Mouse (Mus musculus) heart, postnatal 10 days (tissue): ENCODE measurements around the gene Ciao2b. TPM values are rescaled to one million over a fixed set of nuclear protein-coding genes. Genes with fewer than 3 reads are reported as not detected.
A peak's percentile ranks its signal among the peaks of the same experiment; 100 is the strongest.

Source experiments
- DNase-seq, 2 experiments: peaks; one replicate each; pipeline ENCODE4 v3.0.0; 2021
- intact Hi-C: fragments of 180-260 bp; cut with DNase I; formaldehyde crosslinking; loops from one replicate; pipeline ENCODE4 v1.15.1; 2025
- total RNA-seq, 2 experiments: library from RNA; stranded (reverse); gene quantifications; 2 replicates each; pipeline ENCODE4 v1.2.3; 2021

Ciao2b gene
- total RNA-seq, 2 experiments from 2014 or later, result 65.1 to 71.7 TPM

DNA sequence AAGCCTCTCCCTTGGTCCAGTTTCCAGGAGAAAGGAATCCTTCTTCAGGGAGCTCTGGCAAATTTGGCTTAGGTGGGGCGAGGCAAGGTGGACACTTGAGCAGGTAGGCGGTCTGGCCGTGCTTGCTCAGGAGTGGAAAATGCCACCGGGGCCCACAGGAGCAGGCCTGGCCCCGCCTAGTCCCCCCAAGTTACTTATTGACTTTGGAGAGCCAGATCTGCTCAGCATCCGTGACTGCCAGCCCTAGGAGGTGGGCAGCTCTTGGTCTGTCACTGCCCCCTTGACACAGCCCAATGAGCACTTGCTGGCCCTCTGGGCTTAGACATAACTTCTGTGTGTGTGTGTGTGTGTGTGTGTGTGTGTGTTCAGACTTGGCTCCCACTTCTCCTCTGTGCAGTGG, 17.6 kb downstream of the Ciao2b start, which contains the start of gene Cdh16:
Gene Cdh16, minus strand, starts transcription at position 236 of the 400 bp plus-strand sequence.
- DNase-seq, result no peak
- intact Hi-C loops, result no loop called here

DNA sequence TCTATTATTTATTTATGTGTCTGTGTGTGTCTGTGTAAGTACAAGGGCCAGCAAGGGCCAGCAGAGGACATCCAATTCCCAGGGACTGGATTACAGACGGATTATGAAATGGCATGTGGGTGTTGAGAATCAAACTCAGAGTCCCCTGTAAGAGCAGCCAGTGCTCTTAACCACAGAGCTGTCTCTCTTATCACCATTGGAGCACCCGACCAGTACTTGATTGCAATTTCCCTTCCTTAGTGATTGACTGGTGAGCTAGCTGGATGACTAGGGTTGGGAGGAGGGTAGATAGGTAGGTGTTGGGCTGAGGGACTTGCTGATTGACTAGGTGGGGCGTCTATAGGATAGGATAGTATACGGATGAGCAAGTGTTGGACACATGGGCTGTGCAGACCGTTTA, 21.0 kb downstream of the Ciao2b start:
- no peak for DNase-seq
- intact Hi-C loops, result no loop called here

DNA sequence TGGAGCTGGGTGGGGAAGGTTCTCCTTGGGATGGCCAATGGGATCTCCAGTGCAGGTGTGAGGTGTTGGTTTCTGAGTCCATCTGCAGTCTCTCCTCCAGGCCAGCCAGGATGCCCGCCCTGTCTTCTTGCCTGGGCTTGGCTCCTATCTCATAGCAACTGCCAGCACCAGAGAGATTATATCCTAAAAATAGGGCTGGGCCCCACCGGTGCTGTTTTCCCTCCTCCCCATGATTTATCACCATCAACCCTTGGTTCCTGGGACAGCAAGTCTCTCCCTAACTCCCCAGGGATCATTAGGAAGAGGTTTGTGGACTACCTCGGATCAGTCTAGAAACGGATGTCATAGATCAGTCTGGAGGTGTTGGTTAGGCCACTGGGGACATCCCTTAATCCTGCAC, 28.6 kb downstream of the Ciao2b start:
- DNase-seq, result peak; percentile 39 to 68

DNA sequence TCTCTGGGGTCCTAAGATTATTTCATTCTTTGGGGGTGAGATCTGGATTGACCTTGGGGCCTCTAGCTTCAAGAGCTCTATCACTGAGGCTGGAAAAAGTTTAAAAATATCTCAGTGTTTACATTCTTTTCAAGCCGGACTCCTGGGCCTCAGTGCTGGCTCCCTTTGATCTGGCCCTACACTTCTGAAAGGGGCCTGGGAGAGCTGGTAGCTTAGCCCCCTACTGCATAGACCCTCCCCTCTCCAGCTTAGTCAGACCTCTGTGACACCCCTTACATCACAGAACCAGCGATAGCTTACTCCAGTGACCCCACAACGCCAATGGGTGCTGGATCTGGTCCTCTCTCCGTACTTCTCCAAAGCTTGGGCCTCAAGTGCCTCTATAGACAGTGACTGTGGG, 30.2 kb downstream of the Ciao2b start:
- no peak for DNase-seq
- intact Hi-C loops, result no loop called here

More for the DNA sequence above, 28.6 kb downstream of the Ciao2b start:
- intact Hi-C loops, result no loop called here

DNA sequence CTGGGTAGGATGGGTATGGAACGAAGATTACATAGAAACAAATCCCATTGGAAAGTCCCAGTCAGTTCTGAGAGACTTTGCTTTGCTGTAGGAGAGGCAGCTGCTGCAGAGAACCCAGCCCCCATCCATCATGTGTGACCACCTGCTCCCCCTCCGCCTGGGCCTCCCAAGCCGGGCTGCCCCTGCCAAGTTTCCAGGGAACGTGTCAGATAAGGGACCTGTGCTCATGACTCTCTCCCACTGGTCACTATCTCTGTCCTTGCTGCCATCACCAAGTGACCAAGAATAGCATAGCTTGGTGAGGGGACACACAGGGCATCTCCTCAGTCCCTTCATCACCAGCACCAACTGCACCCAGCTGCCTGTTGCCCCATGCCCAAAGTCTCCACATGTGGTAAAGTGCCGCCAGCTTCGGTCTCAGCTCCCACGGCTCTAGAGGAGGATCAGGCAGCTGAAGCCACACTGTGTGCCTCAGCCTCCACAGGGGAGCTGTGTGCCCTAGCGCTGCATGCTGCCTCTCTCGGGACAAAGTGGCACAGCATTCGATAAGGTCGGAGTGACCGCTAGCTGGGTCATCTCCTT, 31.5 kb downstream of the Ciao2b start:
- intact Hi-C loops, result loop anchor here (1.0 kb wide), 1 partner anchor 19 kb away; no protein-coding TSS in a partner anchor

DNA sequence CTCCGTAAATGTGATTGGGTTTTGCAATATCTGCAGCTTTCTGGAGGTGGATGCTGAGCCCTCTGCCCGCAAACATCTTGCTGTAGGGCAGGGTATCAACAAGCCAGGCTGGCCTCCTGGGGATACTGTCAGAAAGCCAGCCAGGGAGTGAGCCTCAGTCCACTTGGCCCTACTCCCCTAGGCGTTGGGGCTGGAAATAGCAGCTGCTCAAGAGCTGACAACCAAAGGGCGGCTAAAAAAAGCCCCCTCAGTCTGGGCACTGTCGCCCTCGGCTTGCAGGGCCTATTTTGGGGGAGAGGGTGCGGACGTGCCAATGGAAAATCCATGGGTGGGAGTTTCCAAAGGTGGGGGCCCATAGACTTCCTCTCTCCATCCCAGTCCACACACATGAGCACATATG, 32.5 kb downstream of the Ciao2b start:
- DNase-seq, result peak; percentile 81 to 86
- intact Hi-C loops, result no loop called here

More for the DNA sequence above, 31.5 kb downstream of the Ciao2b start:
- DNase-seq, result peak; percentile 88 to 92

DNA sequence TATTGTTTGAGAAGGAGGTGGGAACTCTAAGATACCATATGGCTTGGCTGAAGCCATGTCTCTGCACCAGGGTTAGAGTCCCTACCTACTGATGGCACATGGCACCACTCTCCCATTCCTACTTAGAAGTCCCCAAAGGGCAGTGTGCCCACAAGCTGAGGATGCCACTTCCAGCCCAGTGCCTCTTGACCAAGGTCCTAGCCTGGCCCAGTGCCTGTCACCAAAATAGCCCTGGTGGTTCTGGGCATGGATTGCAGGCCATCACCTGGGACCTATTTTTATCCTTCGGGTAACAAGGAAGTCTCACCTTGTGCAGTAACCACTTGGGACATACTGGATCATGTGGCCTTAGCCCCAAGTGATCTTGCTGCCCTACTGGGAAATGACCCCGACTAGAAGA, 33.8 kb downstream of the Ciao2b start:
- intact Hi-C loops, result no loop called here

DNA sequence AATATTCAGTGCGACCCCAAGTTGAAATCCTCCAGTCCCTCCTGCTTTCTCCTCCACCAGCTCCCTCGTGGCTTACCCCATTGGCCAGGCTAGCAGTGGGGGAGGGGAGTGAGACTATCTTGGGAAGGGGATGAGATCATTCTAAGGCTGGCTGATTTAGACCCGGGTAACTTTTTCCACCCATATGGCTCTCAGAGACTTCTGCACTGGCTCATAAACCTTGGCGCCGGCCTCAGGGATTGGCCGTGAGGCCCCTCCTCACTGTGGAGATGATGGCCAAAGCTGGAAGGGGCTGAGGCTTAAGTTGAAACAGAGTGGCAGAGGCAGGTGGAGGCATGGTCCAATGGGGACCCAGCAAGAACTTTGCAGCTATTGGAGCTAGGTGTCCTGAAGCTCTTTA, 35.4 kb downstream of the Ciao2b start:
- intact Hi-C loops, result no loop called here
- DNase-seq, result peak; percentile 80 to 81

More for the DNA sequence above, 33.8 kb downstream of the Ciao2b start:
- peak; percentile 87 to 92 for DNase-seq

DNA sequence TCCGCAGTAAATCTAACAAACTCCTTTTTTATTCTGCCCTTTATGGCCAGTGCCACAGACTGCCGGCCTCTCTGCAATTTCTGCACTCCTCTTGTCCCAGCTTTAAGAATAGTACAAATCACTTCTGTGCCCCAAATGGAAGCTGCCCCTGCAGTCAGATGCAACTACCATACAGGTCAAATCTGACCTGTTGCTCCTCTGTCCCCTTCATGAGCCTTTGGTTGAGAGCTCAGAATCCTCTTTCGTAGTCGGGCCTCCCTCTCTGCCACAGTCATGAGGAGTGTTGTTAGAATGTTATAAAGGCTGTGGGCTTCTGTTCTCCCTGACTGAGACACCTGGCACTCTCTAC, 38.5 kb downstream of the Ciao2b start:
- intact Hi-C loops, result loop anchor here (2.0 kb wide), 1 partner anchor 52 kb away; no protein-coding TSS in a partner anchor
- no peak for DNase-seq

DNA sequence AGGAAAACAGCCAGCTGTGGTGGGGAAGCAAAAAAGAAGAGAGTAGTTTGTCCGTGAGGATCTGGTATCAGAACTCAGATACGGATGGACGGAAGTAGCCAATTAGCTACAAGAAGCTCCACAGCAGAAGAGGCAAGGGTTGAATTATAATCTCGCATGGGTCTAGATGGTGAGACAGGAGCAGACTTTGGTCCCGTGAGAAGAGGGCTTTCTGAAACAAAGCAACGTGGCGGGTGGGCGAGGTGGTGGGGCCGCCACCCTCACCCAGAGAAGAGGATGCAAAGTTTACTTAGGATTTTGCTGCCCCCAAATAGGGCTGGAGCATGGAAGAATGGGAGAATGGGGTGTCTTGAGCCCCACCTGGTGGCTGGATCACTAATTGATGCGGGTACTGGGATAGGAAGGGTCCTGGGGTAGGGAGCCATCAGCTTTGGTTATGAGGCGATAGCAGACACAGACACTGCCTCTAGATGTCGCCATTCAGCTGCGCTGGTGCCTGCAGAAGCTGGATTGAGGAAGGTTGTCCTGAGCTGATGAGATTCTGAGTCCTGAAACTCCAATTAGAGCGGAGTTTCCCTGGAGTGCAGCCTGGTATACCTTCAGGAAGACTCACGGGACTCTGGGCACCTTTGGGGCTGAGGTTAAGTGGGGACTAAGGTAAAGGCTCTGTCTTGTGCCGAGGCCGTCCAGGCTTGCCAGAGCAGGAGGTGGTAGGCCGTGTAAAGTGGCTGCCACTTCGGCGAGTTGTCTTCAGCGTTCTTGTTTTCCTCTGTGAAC, 39.1 kb downstream of the Ciao2b start:
- intact Hi-C loops, result loop anchor here (1.0 to 2.0 kb wide), 2 partner anchors 42 to 52 kb away; no protein-coding TSS in a partner anchor
- DNase-seq, result peak; percentile 95

DNA sequence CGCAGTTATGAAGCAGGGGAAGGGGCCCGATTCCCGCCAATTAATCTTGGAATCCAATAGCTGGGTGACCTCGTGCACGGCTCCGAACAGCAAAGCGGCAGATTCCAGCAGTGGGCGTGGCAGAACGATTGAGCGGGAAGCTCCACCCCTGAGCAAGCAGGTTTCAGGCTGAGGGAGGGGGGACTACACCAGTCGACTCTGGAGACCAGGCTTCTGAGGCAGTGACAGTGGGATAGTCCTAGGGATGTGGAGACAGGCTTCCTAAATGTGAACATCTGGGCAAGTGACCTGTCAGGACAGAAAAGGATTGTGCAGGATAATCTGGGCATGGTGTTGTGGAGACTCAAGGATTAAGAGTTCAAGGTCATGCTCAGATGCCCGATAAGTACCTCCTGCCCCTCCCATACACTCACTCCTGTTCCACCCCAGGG, 39.8 kb downstream of the Ciao2b start:
- intact Hi-C loops, result loop anchor here (1.0 to 2.0 kb wide), 2 partner anchors 42 to 53 kb away; no protein-coding TSS in a partner anchor
- no peak for DNase-seq

DNA sequence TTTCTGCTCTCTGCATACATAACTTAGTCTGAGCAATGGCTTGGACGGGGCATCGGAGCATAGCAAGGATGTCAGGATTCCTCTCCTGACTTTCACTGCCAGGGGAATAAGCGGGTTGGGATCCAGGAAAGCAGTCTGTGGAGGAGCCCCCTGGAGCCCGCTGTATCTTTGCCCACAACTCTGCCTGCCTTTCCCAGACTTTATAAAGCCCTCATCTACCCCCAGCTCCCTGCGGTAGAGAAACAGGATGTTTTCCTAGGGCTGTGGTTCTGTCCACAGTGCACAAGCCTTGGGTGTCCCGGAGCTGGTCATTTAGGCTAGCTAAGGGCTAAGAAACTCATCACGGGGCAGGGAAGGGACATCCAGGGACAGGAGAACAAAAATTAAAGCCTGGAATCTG, 40.4 kb downstream of the Ciao2b start:
- intact Hi-C loops, result no loop called here
- DNase-seq, result no peak

DNA sequence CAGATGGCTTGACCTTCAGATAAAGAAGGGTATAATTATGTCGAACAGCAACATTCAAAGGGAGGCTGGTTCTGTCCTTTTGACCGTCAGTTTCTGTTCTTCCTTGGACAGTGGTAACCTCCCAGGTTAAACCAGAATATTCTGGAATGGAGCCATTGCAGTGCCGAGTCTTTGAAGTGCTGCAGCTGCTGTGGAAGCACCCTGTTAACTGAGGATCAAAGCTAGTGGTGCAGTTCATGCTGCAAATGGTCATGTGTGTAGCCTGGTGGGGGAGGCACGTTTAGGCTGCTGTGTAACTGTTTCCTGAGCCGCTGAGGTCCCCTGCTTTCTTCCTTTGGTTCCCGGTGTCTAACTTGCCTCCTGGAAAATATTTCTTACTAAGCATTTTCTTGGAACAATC, 43.3 kb downstream of the Ciao2b start:
- no peak for DNase-seq
- intact Hi-C loops, result no loop called here

DNA sequence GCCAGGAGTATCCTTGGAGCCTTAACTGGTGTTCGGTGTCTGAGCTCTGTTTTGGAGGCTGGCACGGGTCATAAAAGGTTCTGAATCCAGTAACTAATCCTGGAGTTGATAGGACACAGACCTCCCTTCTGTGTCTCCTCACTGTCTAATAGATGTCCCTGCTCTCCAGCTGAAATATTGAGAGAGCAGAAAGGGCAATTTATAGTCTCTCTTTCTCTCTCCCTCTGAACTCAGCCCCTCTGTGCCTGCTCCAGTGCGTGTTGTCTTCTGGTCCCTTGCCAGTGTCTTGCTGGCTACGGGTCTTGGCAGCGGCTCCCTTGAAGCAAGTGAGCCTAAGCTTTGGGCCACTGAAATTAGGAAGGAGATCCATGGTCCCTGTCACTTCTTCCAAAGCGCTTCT, 44.1 kb downstream of the Ciao2b start:
- no peak for DNase-seq
- intact Hi-C loops, result no loop called here

DNA sequence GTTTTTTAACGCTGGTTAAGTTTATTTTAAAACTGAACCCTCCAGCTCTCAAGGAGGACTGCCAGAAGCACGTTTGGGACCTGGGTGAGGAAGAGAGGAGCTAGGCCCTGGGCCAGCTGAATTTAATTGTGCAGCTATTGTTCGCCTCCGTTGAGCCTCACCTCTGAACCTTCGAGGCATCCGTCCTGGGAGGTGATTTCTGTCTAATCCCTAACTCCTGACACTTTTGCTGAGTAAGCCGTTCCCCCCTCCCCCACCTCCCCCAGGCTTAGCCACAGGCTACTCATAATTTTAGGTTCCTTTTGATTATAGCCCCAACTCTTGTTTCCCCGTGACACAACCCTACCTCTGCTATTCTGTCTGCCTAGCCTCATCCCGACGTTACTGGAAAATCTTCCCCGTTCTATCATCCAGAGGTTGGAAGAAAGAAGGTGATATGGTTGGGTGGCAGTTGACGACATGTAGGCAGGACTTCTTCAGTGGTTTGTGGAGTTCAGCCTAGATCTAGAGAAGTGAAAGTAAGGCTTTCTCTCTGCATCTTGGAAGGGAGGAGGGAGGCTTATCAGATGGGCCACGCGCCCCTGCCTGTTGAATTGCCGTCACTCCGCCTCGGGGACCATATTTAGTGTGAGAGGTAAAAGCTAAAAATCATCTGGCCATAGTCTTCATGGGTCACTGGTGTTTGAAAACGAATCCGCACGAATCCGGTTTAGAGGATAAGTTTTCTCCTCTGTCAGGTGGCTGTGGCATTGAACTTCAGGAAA, 45.8 kb downstream of the Ciao2b start:
- intact Hi-C loops, result no loop called here
- no peak for DNase-seq

DNA sequence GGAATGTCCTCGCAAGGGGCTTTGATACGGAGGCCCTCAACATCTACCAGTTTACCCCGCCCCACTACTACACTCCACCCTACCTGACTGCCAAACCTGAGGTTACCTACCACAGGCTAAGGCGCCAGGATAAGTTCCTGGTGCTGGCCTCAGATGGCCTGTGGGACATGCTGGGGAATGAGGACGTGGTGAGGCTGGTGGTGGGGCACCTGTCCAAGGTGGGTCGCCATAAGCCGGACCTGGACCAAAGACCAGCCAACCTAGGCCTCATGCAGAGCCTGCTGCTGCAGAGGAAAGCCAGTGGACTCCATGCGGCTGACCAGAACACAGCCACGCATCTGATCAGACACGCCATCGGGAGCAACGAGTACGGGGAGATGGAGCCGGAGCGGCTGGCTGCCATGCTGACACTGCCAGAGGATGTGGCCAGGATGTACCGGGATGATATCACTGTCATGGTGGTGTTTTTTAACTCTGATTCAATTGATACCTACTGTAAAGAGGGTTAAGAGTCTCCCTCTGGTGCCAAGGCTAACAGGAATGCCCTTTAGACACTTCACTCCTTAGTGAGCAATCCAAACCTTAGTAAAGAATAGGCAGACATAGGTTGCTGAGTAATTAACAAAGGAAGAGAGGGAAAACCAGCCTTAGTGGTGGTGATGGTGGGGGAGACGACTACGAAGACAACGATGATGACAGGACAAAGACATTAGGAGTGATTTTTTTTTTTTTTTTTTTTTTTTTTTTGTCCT, 47.0 kb downstream of the Ciao2b start:
- intact Hi-C loops, result no loop called here
- no peak for DNase-seq

DNA sequence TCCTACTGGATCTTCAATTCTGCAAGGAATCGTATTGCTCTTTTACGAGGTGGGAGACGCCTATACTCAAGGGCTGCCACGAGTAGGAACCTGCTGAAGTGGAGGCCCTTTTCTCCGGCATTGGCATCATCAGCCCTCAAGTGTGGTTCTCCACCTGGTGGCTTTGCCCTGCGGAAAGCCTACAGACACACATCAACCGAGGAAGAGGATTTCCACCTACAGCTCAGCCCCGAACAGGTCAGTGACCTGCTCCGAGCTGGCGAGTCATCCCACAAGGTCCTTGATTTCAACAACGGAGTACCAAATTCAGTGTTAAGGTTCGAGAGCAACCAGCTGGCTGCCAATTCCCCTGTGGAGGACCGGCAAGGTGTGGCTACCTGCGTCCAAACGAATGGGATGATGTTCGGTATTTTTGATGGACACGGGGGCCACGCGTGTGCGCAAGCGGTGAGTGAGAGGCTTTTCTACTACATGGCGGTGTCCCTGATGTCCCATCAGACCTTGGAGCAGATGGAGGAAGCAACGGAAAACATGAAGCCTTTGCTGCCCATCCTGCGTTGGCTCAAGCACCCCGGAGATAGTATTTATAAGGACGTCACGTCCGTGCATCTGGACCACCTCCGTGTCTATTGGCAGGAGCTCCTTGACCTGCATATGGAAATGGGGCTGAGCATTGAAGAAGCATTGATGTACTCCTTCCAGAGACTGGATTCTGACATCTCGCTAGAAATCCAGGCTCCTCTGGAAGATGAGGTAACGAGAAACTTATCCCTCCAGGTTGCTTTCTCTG, 48.0 kb downstream of the Ciao2b start:
- no peak for DNase-seq

DNA sequence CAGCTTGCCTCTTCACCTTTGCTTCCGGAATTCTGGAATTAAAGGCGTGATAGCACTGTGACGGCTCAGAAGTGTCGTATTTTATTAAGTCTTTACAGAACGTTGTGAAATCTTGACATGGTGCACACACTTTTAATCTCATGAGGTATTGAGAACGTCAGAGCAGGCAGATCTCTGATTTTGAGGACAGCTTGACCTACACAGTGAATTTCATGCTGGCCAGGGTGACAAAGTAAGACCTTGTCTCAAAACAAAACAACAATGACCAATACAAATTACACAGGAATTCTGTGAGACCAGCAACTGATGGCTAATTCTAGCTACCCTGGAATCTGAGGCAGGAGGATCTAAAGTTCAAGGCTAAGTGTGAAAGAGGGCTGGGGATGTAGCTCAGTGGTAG, 49.2 kb downstream of the Ciao2b start:
- DNase-seq, result no peak
- intact Hi-C loops, result no loop called here

More for the DNA sequence above, 48.0 kb downstream of the Ciao2b start:
- intact Hi-C loops, result no loop called here

DNA sequence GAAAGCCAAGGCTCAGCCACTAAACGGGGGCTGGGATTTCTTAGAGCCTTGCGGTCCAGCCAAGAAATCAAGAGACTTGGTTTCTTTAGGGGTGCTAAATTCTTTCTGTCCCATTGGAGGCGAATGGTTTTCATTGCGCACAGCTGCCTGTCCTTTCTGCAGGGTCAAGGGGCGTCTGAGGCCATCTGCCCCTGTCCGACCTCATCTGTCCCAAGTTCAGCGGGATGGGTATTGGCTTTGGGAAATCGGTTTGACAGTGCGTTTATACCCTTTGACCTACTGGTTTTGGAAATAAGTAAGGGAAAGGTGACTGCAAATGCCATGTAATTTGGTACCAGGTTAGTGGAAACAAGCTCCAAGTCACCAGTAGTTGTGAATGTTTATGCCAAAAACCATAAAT, 49.9 kb downstream of the Ciao2b start:
- intact Hi-C loops, result no loop called here
- DNase-seq, result no peak
